Mouse (Mus musculus) lung, embryonic 16.5 days (tissue): Measurements from ENCODE around the gene P3h2. TPM values are rescaled to one million over a fixed set of nuclear protein-coding genes. Genes with fewer than 3 reads are reported as not detected.

ENCODE experiments used
- ATAC-seq: fragments of 200-750 bp; cut with Nextera tagmentation; 2 replicates; pipeline ENCODE4 v1.8.0; 2017; ENCODE audit warnings: low read depth, mild to moderate bottlenecking, moderate library complexity
- H3K27ac ChIP-seq: fragments of 300-500 bp; sonication (generic); 2 replicates; pipeline ENCODE4 v1.5.1; 2014; ENCODE audit warnings: mild to moderate bottlenecking, control low read depth, low read length
- H3K27me3 ChIP-seq: fragments of 300-500 bp; sonication (generic); 2 replicates; pipeline ENCODE4 v1.6.1; 2014; ENCODE audit warnings: low read depth, low read length, mixed read lengths; ENCODE audit not compliant: control insufficient read depth, insufficient read depth
- H3K36me3 ChIP-seq: fragments of 300-500 bp; sonication (generic); 2 replicates; pipeline ENCODE4 v1.6.1; 2014; ENCODE audit warnings: low read length; ENCODE audit not compliant: control insufficient read depth, insufficient read depth
- H3K4me1 ChIP-seq: fragments of 300-500 bp; sonication (generic); replicated peaks from 2 replicates; pipeline ENCODE4 v1.6.1; 2014; ENCODE audit warnings: low read length, mixed read lengths; ENCODE audit not compliant: control insufficient read depth, insufficient read depth
- H3K4me2 ChIP-seq: fragments of 300-500 bp; sonication (generic); 2 replicates; pipeline ENCODE4 v1.6.1; 2014; ENCODE audit warnings: low read depth, low read length, control low read depth
- H3K4me3 ChIP-seq: fragments of 300-500 bp; sonication (generic); 2 replicates; pipeline ENCODE4 v1.5.1; 2014; ENCODE audit warnings: mild to moderate bottlenecking, low read length, control low read depth
- H3K9ac ChIP-seq: fragments of 300-500 bp; sonication (generic); 2 replicates; pipeline ENCODE4 v1.6.1; 2014; ENCODE audit warnings: low read length, control low read depth
- H3K9me3 ChIP-seq: fragments of 300-500 bp; sonication (generic); 2 replicates; pipeline ENCODE4 v1.6.1; 2016; ENCODE audit warnings: low read length; ENCODE audit not compliant: control insufficient read depth
- WGBS: fragments of 180-500 bp; shearing (Covaris S2); extraction: QIAGEN DNeasy Blood & Tissue Kit; methylation state at CpG from one replicate; pipeline ENCODE4 v1.1.7; 2014; 5-methylcytosine and 5-hydroxymethylcytosine counted together
- polyA plus RNA-seq: library from polyadenylated mRNA; unstranded; fragments of >200 nt; fragmentation: Nextera tagmentation; extraction: Ambion mirVana; gene quantifications from 2 replicates; pipeline ENCODE4 v1.2.1, GENCODE M21; 2015

Gene P3h2
- polyA plus RNA-seq, 1 experiment from 2014 or later: 4.0 TPM

- Histone ChIP-seq H3K4me2 (no peak overlapping the region), H3K4me1 (peaks cover 30% of the 10 kb centered on the region), H3K27me3 (no peaks in the 10 kb centered on the region), H3K9me3 (no peaks in the 10 kb centered on the region), H3K36me3 (no peaks in the 10 kb centered on the region), H3K9ac (no peak overlapping the region), H3K27ac (no peak overlapping the region), H3K4me3 (no peak overlapping the region)
- ATAC-seq: no peak
- 61% methylated on average over 1 of the region's 1 CpGs for WGBS
These were observed 58.2 kb downstream of the P3h2 start for GRCm38 (mm10) chr16:26047396-26047795.

GRCm38 (mm10) chr16:26041929-26042303, 63.7 kb downstream of the P3h2 start:
- H3K36me3 ChIP-seq: no peaks in the 10 kb centered on the region
- no peak overlapping the region for H3K4me2 ChIP-seq
- no peaks in the 10 kb centered on the region for H3K27me3 ChIP-seq
- H3K9me3 ChIP-seq: no peaks in the 10 kb centered on the region
- H3K4me1 ChIP-seq: peaks cover 14% of the 10 kb centered on the region
- 31% methylated on average over 2 of the region's 2 CpGs for WGBS
- H3K27ac ChIP-seq: peak overlapping the region; percentile 40; the same call in 1 of the 2 replicates
- H3K4me3 ChIP-seq: no peak overlapping the region
- ATAC-seq: peak; percentile 62; the same call in 1 of the 2 replicates
- H3K9ac ChIP-seq: no peak overlapping the region

DNA sequence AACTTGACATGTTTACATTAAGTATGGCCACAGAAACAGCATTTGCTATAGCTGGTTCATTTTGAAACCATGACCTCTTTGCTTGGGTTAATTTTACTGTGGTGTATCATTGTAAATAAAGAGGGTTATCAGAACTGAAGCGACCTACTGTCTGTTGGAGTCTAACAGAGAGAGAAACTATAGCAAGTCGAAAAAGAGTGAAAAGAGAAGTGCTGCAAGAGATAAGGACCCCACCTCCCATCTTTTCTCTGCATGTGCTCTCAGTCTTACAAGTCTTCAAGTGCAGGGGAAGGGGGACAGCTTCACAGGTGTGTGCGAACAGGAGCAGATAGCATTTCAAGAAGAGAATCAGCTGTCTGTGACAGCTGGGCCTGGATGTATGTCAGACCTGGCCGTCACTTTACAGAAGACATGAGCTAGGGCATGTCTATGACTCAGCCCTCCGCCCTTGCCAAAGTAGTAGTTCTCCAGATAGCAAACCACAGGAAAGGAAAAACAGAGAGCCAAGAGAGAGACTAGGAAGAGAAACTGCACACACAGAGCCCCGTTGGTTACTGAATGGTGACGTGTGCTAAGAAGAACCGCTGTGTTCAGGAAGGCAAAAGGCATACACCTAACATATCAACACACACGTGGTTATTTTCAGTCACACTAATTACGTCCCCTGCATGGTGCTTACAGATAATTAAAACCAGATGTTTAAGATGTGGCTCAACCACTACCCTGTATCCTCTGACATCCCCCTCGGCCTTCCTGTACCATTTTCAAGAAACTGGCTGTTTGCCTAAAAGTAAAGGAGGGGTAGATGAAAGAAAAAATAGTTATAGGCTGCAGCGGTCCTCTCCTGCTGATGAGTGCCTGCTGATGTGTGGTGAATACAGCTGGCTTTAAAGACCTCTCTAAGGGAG, 64.3 kb downstream of the P3h2 start:
- 34% methylated on average over 12 of the region's 12 CpGs for WGBS

DNA sequence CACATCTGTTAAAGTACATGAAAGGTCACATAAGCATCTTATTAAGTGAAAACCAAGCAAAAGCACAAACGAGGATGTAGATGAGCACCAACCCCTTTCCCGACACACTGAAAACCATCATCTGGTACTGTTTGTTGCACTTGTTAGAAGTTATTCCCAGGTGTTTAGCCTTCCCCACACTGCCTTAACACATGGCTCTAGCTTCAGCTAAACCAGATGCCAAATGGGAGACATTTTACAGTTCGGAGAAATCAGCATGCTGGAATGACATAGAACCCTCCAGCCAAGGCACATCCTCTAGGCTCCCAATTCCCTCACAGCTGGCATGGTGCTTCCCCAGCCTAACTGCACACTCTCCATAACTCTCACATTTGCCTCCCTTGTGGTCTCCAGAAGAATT, 66.3 kb downstream of the P3h2 start:
- no peak overlapping the region for H3K4me3 ChIP-seq
- no peak overlapping the region for H3K4me2 ChIP-seq
- peaks cover 14% of the 10 kb centered on the region for H3K4me1 ChIP-seq
- no peaks in the 10 kb centered on the region for H3K27me3 ChIP-seq
- 51% methylated on average over 3 of the region's 3 CpGs for WGBS
- ATAC-seq: no peak
- no peak overlapping the region for H3K9ac ChIP-seq
- H3K36me3 ChIP-seq: no peaks in the 10 kb centered on the region
- H3K27ac ChIP-seq: no peak overlapping the region
- no peaks in the 10 kb centered on the region for H3K9me3 ChIP-seq

More for the DNA sequence above, 64.3 kb downstream of the P3h2 start:
- Histone ChIP-seq H3K27ac (peak overlapping the region; percentile 40; the same call in 1 of the 2 replicates), H3K4me3 (no peak overlapping the region), H3K27me3 (no peaks in the 10 kb centered on the region), H3K9me3 (no peaks in the 10 kb centered on the region), H3K4me2 (0 out of 2 replicates have a peak overlapping the region, but pooled peaks have one; percentile 19), H3K36me3 (no peaks in the 10 kb centered on the region), H3K9ac (no peak overlapping the region), H3K4me1 (peaks cover 14% of the 10 kb centered on the region)
- ATAC-seq: peak; percentile 71

- Histone ChIP-seq H3K9ac (no peak overlapping the region), H3K4me1 (no peaks in the 10 kb centered on the region), H3K9me3 (no peaks in the 10 kb centered on the region), H3K36me3 (no peaks in the 10 kb centered on the region), H3K4me2 (no peak overlapping the region), H3K27ac (no peak overlapping the region; the same call in 1 of the 2 replicates), H3K27me3 (no peaks in the 10 kb centered on the region), H3K4me3 (no peak overlapping the region)
- 37% methylated on average over 3 of the region's 3 CpGs for WGBS
- ATAC-seq: peak; percentile 57; the same call in 1 of the 2 replicates
These were observed 70.1 kb downstream of the P3h2 start for GRCm38 (mm10) chr16:26035525-26035924.

GRCm38 (mm10) chr16:26035079-26035478, 70.5 kb downstream of the P3h2 start:
- 44% methylated on average over 5 of the region's 5 CpGs for WGBS
- no peaks in the 10 kb centered on the region for H3K4me1 ChIP-seq
- H3K9me3 ChIP-seq: no peaks in the 10 kb centered on the region
- H3K4me2 ChIP-seq: no peak overlapping the region
- peak overlapping the region; percentile 10 for H3K27ac ChIP-seq
- H3K27me3 ChIP-seq: no peaks in the 10 kb centered on the region
- H3K36me3 ChIP-seq: no peaks in the 10 kb centered on the region
- no peak overlapping the region for H3K9ac ChIP-seq
- H3K4me3 ChIP-seq: no peak overlapping the region
- peak; percentile 69 for ATAC-seq

GRCm38 (mm10) chr16:26029424-26030012, 76.1 kb downstream of the P3h2 start:
- ATAC-seq: no peak
- no peaks in the 10 kb centered on the region for H3K27me3 ChIP-seq
- no peak overlapping the region for H3K9ac ChIP-seq
- H3K36me3 ChIP-seq: no peaks in the 10 kb centered on the region
- peaks cover 9% of the 10 kb centered on the region for H3K4me1 ChIP-seq
- no peak overlapping the region for H3K4me3 ChIP-seq
- no peaks in the 10 kb centered on the region for H3K9me3 ChIP-seq
- no peak overlapping the region for H3K27ac ChIP-seq
- WGBS: 52% methylated on average over 2 of the region's 2 CpGs
- H3K4me2 ChIP-seq: no peak overlapping the region

DNA sequence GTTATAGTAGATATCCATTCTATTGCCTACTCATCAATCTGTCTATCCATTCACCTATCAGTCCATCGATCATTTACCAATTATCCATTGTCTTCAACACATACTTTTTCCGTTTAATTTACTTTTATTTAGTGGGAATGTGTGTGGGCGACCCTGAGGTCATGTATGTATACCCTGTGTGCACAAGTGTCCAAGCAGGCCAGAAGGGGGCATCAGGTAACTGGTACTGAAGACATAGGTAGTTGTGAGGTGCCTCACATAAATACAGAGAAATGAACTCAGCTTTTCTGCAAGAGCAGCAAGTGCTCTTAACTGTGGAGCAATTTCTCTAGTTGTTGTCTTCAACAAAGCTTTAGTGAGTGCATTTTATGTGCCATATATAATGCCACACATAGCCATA, 79.2 kb downstream of the P3h2 start:
- H3K9me3 ChIP-seq: no peaks in the 10 kb centered on the region
- 70% methylated on average over 3 of the region's 3 CpGs for WGBS
- H3K4me3 ChIP-seq: no peak overlapping the region
- H3K27ac ChIP-seq: no peak overlapping the region
- no peaks in the 10 kb centered on the region for H3K36me3 ChIP-seq
- ATAC-seq: no peak
- no peak overlapping the region for H3K4me2 ChIP-seq
- H3K27me3 ChIP-seq: no peaks in the 10 kb centered on the region
- H3K4me1 ChIP-seq: peaks cover 9% of the 10 kb centered on the region
- no peak overlapping the region for H3K9ac ChIP-seq

- ATAC-seq: no peak
- no peaks in the 10 kb centered on the region for H3K36me3 ChIP-seq
- H3K9me3 ChIP-seq: no peaks in the 10 kb centered on the region
- peaks cover 9% of the 10 kb centered on the region for H3K4me1 ChIP-seq
- no peak overlapping the region for H3K4me2 ChIP-seq
- no peak overlapping the region for H3K27ac ChIP-seq
- WGBS: 73% methylated on average over 5 of the region's 5 CpGs
- H3K4me3 ChIP-seq: no peak overlapping the region
- no peaks in the 10 kb centered on the region for H3K27me3 ChIP-seq
- no peak overlapping the region for H3K9ac ChIP-seq
These were observed 81.0 kb downstream of the P3h2 start for GRCm38 (mm10) chr16:26024543-26024942.
